Mouse (Mus musculus): ENCODE results near the gene Ccnl1. TPM values are rescaled to one million over a fixed set of nuclear protein-coding genes. Genes with fewer than 3 reads are reported as not detected.

The Ccnl1 gene
- polyA plus RNA-seq (2014; fragmentation: Illumina TruSeq; extraction: RNeasy Lipid Tissue Mini Kit (QIAGEN cat#74804); ENCODE audit: low read depth, low replicate concordance) = 78.7 TPM

DNA sequence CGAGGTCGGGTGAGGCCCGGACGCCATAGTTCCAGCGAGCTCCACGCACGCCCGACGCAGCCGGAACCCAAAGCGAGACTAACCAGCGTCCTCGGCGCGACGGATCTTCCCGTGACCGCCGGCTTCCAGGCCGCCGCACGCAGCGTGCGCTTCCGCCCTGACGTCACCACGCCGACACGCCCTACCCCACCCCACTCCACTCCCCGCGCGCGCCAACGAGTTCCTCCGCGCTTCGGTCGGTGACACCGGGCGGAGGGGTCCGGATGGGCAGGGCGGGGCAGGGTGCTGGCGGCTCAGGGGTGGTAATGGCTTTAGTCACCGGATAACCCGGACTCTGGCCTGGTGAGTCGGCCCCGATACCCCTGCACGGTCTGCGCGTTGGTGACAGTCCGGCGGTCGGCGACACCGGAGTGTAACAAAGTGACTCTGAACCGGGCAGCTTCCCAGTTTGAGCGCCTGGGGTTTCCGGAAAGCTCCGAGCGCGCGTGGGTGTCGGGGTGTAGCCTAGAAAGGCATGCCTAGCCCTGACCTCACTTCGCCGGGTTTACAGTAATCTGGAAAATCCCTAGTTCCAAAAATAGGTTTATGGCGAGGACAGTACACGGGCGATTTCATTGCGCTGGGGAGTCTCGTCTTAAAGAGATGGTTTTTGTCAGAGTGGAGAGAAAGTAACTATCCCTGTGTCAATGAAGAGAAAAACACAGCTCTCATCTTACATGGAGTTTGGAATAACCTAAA, at the start of gene Ccnl1:
Ccnl1 (minus strand) TSS at position 148 of the 738 bp plus-strand sequence.

Measured in kidney, adult 10 weeks (tissue).